Mouse (Mus musculus) MN1 (cell line): ENCODE measurements around the gene Rbm39.
"Not testable (repeated sequence)": the region's sequence is repeated elsewhere in the genome, so short reads cannot be mapped to it uniquely, and the experiment has no call there.

ENCODE experiments used
- DNase-seq: peaks from one replicate; pipeline ENCODE4 v3.0.0-alpha.2; 2016; ENCODE audit warnings: low spot score

Rbm39 gene

GRCm38 (mm10) chr2:156180824-156181590, 969 bp upstream of the Rbm39 start:
- DNase-seq = no peak

DNA sequence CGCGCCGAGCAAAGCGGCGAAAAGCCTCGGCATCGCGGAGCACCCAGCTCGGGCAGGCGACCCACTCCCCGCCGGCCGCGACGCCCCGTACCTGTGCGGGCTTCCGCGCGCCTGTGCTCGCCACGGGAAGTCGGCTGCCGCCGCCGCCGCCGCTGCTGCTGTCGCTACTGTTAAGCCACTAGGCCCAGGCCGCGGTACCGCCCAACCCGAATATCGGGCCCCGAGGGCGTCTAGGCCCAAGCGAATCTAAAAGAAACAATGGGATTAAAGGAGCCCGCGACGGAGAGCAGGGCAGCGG, 293 bp downstream of the Rbm39 start:
- no peak for DNase-seq

DNA sequence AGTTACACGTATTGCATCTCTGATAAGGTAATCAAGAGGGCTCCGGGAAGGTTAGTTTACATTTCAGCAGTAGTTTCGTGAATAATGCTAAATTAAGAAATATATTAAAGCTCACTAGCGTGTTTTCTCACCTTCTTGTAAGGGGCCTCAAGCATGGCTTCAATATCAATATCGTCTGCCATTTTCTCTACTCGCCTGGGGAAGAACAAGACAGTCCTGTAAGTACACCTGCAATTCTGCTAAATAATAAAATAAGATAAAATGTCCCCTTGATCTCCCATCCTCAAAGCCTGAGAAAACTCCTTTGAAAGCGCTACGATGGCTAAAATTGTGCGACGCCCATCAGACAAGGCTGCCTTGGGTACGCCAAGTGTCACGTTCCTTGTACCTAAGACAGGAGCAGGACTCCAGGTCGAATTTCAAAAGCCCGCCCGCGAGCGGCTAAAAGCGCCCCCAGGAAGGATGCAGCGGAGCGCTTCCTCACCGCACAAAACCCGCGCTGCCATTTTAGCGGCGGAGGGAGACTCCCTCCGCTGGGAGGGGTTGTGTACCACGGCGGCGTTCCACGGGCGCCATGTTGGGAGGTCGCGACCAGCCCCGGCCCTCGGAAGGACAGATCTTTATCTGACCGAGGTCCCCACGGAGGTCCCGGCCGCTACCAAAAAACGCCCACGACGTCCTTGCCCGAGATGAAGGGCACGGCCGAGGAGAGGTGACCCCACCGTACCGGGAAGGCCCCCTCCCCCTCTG, 817 bp downstream of the Rbm39 start:
- peak; percentile 82 for DNase-seq

GRCm38 (mm10) chr2:156177651-156178050, 2.4 kb downstream of the Rbm39 start:
- no peak for DNase-seq

GRCm38 (mm10) chr2:156177079-156177478, 3.0 kb downstream of the Rbm39 start:
- DNase-seq = no peak

DNA sequence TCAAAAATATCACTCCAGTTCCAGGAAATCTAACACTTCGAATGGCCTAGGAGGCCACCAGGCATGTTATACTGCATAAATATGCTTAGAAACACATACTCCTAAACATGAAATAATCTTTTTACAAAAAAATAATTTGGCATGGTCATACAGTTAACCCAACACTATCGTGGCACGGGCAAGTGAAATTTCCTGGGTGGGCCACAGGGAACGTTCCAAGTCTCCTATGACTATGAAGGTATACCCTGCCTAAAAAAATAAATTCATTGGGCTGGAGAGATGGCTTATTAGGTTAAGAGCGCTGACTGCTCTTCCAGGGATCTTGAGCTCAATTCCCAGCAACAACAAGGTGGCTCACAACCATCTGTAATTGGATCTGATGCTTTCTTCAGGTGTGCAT, 13.5 kb downstream of the Rbm39 start:
- no peak for DNase-seq

DNA sequence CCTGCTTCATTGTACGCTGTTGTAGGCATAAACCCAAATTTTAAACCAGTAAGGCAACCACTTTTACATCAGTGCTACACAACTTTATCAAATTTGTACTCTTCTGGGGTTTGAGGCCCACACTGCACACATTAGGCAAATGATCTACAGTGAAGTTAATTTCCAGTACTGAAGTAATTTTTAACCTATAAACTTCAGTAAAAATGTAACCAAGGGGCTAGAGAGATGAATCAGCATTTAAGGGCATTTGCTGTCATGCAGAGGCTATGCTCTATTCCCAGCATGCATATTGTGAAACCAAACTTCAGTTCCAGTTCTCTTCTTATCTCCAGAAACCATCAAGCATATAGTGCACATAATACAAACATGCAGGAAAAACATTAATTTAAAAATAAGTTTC, 14.6 kb downstream of the Rbm39 start:
- no peak for DNase-seq

DNA sequence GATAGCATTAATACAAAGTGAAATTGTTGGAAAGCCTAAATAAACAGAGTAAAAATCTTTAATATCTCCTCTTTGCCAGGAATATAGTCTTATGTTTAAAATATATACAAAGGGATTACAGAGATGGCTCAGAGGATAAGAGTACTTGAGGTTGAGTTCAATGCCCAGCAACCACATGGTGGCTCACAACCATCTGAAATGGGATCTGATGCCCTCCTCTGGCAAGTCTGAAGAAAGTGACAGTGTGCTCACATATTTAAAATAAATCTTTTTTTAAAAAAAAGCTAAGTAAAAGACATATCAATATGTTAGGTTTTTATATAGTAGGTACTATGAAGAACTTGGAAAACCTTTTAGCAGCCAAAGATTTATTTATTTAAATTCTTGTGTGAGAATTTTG, 28.5 kb downstream of the Rbm39 start:
- DNase-seq = no peak

DNA sequence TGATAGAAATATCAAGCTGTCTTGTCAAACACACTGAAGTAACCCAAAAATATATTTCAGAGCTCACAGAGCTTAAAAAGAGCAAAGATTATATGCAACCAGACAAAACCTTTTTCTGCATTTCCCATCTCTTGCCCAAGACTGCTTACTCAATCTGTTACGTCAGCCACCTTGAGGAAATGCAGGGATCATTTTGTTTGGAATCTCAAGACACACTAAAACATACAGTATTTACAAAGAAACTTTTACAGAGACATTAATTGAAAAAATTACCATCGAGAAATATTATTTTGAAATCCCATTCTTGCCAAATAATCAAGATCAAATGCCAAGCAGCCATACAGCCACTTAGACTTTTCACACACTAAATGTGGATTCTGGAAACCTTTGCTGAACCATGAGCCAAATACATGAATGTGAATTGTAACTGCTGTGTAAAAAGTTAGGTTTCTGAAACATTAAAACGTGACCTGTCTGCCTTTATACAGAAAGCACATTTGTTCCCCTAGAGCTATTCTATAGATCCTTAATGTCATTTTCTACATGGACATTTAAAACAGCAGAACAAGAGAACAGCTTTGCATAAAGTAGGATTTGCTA, 32.6 kb downstream of the Rbm39 start:
- DNase-seq = no peak

DNA sequence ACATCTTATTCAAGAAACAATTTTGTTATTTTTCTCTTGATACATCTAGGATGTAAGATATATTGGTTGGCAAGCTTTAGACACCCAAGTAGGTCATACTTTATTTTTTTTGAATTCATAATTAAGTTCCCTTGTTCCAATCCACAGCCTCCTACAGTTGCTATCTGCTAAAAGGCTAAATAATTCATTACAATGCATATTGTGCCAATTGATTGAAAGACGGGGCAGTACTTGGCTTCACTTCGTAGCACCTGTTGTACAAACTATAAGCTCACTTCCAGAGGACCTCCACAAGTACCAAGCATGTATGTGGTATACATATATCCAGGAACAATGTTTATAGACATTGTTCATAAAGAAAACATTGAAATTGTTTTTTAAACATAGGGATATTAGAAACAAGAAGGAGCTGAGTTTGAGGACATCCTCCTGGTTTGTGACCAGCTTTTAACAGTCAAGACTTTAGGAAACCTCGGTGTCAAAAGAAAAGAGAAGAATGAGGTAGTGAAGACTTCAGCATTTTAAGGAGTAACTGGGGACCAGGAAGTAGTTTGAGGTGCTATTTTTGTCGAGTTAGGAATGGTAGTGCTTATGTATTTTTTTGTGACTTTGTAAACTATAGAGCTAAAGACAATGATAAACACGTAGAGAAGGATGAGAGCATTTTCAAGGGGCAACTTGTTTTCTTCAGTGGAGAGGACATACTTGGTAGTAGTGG, 33.6 kb downstream of the Rbm39 start:
- DNase-seq = no peak

DNA sequence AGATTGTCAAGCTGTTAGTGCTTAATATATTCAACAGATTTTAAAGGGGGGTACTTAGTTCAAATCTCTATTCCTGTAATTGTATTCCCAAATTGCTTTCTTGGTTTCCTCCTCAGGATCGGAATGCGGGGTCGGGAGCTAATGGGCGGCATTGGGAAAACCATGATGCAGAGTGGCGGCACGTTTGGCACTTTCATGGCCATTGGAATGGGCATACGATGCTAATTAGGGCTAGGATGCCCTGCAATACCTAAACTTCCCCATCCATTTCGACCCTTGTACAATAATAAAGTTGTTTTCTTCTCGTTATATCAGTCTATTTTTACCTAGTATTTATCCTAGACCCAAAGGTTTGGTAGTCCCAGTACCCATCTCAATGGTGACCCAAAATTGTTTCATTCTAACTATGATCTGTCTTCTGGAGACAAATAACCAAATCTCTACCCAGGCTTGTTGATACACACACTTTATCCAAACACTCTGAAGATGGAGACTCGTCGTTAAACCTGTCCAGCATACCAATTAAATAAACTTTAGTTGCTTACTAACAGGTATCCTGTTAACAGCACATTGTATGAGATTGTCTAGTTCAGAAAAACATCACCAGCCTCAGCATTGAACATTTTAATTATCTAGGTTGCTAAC, 34.4 kb downstream of the Rbm39 start:
- DNase-seq = no peak

DNA sequence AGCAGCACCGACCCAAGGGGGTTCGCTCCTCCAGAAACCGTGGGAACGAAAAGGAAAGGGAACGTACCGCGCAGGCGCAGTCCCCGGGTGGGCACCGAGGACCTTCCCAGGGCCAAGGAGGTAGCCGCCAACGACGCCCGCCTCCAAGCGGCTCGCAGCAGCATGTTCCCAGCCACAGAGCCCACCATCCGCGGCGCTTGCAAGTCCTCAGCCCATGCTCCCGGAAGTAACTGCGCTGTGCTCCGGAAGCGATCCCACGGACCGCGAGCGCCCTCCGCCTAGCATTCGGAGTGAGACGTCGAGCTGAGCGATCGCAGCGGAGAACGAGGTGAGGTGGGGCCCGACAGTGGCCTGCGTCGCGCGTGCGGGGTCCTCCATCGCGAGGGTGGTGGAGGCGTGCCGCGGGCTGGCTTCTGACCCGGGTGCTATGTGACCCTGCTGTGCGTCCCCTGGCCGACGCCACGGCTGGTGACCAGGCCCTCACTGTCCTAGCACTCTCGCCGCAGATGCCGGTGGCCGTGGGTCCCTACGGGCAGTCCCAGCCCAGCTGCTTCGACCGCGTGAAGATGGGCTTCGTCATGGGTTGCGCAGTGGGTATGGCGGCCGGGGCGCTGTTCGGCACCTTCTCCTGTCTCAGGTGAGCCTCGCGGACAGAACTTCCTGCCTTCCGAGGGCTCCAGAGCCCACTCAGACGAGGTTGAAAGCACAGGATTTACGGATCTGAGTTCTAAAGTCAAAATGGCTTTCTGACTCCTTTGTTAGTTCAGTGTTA, 35.9 kb downstream of the Rbm39 start, which contains the start of the genes Romo1 and Nfs1:
TSS of gene Romo1 (plus strand) at position 87 of the 772 bp plus-strand sequence.
TSS of gene Nfs1 (minus strand) at position 234 of the 772 bp plus-strand sequence.
- DNase-seq = peak; percentile 99

DNA sequence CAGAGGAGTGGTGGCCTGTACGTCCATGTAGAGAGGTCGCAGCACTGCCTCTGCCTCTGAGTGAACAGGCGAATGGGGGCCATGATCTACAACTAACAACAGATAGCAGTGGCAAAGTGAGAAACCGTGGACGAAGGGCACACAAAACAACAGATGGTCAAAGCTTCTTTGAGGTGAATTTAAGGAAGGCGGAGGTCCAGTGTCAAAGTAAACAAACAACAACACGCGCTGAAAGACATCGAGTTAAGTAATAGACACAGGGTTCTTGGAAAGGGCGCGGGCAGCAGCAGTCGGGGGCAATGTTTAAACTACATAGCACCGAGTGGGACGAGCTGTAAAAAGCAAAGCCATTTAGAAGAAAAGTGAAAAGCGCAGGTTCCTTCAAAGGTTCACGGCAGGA, 36.7 kb downstream of the Rbm39 start:
- peak; percentile 37 for DNase-seq

- DNase-seq = peak; percentile 25
Observed at GRCm38 (mm10) chr2:156142820-156143219, 37.2 kb downstream of the Rbm39 start.

GRCm38 (mm10) chr2:156135695-156136094, 44.3 kb downstream of the Rbm39 start:
- DNase-seq = no peak

GRCm38 (mm10) chr2:156134161-156134560, 45.9 kb downstream of the Rbm39 start:
- DNase-seq = no peak

DNA sequence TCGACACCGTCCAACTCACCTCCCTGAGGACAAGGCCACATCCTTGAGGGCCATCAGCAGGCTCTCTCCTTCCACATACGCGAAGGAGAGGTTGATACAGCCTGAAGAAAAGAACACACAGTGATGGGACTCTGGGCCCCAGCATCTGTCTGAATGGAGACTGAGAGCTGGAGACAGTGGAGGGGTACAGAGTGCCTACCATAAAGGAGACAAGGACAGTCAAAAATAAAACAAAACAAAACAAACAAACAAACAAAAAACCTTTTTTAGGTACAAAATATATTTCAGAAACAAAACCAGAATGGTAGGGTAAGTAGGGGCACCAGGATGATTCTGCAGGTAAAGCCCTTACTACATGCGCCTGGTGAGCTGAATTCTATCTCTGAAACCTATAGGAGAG, 53.0 kb downstream of the Rbm39 start, which contains the start of gene Gm28036:
TSS of gene Gm28036 (minus strand) at position 101 of the 400 bp plus-strand sequence.
- DNase-seq = no peak

- DNase-seq = no peak
Observed at GRCm38 (mm10) chr2:156123731-156124130, 56.3 kb downstream of the Rbm39 start.

- no peak for DNase-seq
Observed at GRCm38 (mm10) chr2:156119566-156119965, 60.5 kb downstream of the Rbm39 start.

DNA sequence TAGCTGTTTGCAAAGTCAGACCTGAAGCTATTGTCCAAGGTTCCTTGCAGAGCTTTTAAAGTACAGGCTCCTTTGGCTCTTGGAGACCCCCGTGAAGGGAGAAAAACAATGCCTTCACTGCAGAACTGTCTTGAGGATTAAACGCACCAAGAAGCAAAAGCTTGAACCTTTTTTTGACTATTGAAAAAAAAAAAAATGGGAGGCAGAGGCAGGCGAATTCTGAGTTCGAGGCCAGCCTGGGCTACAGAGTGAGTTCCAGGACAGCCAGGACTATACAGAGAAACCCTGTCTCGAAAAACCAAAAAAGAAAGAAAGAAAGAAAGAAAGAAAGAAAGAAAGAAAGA, 68.0 kb downstream of the Rbm39 start:
- not testable (repeated sequence) for DNase-seq
